11 mouse cellular contexts compared by ENCODE assay signal in the genomic region with DNA sequence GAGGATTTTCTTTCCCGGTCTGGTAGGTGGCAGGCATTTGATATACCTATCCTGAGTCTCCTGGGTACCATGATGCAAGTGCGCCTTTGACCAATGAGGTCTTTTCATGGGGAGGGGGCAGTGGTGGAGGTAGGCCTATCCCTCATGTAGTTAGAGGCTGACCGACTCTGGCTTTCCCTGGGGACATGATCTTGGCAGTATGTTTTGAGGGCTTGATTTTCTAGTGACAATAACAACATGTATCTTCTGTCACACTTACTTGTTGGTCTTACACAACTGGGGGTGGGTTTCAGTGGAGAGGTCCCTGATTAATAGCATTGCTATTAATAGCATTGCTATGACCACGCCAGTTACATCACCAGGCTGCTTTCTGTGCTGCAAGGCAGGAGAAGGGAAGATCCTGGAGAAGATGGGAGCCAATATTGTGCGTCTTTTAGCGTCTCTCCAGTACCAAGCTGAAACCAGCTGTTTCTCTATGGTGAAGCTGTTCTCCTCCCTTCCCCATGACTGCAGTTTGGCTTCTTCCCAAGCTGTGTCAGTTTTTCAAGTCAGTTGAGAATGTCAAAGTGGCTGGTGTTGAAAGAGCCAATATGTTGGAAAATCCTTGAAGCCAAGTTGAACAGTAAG.
A peak's percentile ranks its signal among the peaks of the same experiment; 100 is the strongest.
DNase-seq lines count a peak whose midpoint lies in the region; ATAC-seq lines count a peak whose summit lies in the region.
"Had no signal": no experiment of that assay in that cellular context is flagged by ENCODE, and none has a peak within 500 bp of the region (broad histone marks: within the 10 kb centered on the region; RNA-seq: fewer than 3 reads in every experiment).

No protein-coding gene starts in this region.

- no peaks in the 10 kb centered on the region for H3K9me3 ChIP-seq in hindbrain, embryonic 13.5 days
- no peaks in the 10 kb centered on the region for H3K9me3 ChIP-seq in hindbrain, embryonic 10.5 days
- H3K9me3 ChIP-seq in forebrain, embryonic 14.5 days (replicated peaks; ENCODE audit: control insufficient read depth, low read length): no peaks in the 10 kb centered on the region
- H3K9me3 ChIP-seq: hindbrain, embryonic 15.5 days; limb, embryonic 12.5 days; megakaryocyte, embryonic 14.5 days had no signal

- peaks cover 69% of the 10 kb centered on the region for H3K4me1 ChIP-seq in hindbrain, embryonic 13.5 days (replicated peaks)
- H3K4me1 ChIP-seq in hindbrain, embryonic 10.5 days (replicated peaks): peaks cover 31% of the 10 kb centered on the region
- peaks cover 56% of the 10 kb centered on the region for H3K4me1 ChIP-seq in forebrain, embryonic 14.5 days (ENCODE audit: control insufficient read depth, insufficient read depth, low read length)

- peak overlapping the region; percentile 31 for H3K27ac ChIP-seq in hindbrain, embryonic 13.5 days
- H3K27ac ChIP-seq in hindbrain, embryonic 10.5 days: no peak overlapping the region
- H3K27ac ChIP-seq in forebrain, embryonic 14.5 days (ENCODE audit: low read depth, low read length): 0 out of 2 replicates have a peak overlapping the region, but pooled peaks have one; percentile 15
- H3K27ac ChIP-seq: limb, embryonic 12.5 days had no signal

- no peaks in the 10 kb centered on the region for H3K36me3 ChIP-seq in hindbrain, embryonic 13.5 days
- no peaks in the 10 kb centered on the region for H3K36me3 ChIP-seq in hindbrain, embryonic 10.5 days
- H3K36me3 ChIP-seq in forebrain, embryonic 14.5 days (ENCODE audit: control insufficient read depth, insufficient read depth, low read length): no peaks in the 10 kb centered on the region
- H3K36me3 ChIP-seq: hindbrain, embryonic 15.5 days; limb, embryonic 12.5 days had no signal

- no peak overlapping the region for H3K9ac ChIP-seq in hindbrain, embryonic 13.5 days
- no peak overlapping the region for H3K9ac ChIP-seq in forebrain, embryonic 14.5 days (ENCODE audit: low read length)
- H3K9ac ChIP-seq: hindbrain, embryonic 15.5 days; limb, embryonic 12.5 days had no signal

- DNase-seq in hindbrain, embryonic 10.5 days (ENCODE audit: low spot score): no peak
- peak; percentile 66 for DNase-seq in adrenal gland, postnatal 36 days
- peak; percentile 79 for DNase-seq in forebrain, embryonic 14.5 days (ENCODE audit: low spot score)
- DNase-seq in lung, postnatal 25 days (ENCODE audit: low spot score): peak; percentile 73
- no peak for DNase-seq in thymus, postnatal 14 days
- DNase-seq in kidney, adult 8-10 months: no peak
- DNase-seq: thymus, postnatal 36 days had no signal

- WGBS in hindbrain, embryonic 13.5 days: 65% methylated on average over 6 of the region's 6 CpGs
- WGBS in hindbrain, embryonic 10.5 days: 91% methylated on average over 6 of the region's 6 CpGs
- WGBS in forebrain, embryonic 14.5 days: 78% methylated on average over 6 of the region's 6 CpGs

- no peak for ATAC-seq in hindbrain, embryonic 13.5 days (ENCODE audit: low FRiP score)
- 0 out of 2 replicates have a peak, but pooled peaks have one; percentile 11 for ATAC-seq in forebrain, embryonic 14.5 days

- H3K27me3 ChIP-seq in hindbrain, embryonic 13.5 days: no peaks in the 10 kb centered on the region
- H3K27me3 ChIP-seq in hindbrain, embryonic 10.5 days (ENCODE audit: insufficient read depth, poor library complexity, severe bottlenecking): no peaks in the 10 kb centered on the region
- H3K27me3 ChIP-seq in forebrain, embryonic 14.5 days (replicated peaks; ENCODE audit: control insufficient read depth, insufficient read depth, low read length): no peaks in the 10 kb centered on the region
- H3K27me3 ChIP-seq: hindbrain, embryonic 15.5 days; limb, embryonic 12.5 days; megakaryocyte, embryonic 14.5 days had no signal

- no peak overlapping the region for H3K4me3 ChIP-seq in hindbrain, embryonic 13.5 days
- H3K4me3 ChIP-seq in hindbrain, embryonic 10.5 days: no peak overlapping the region
- H3K4me3 ChIP-seq in forebrain, embryonic 14.5 days (ENCODE audit: low read depth, low read length): no peak overlapping the region
- H3K4me3 ChIP-seq: hindbrain, embryonic 15.5 days; limb, embryonic 12.5 days had no signal

- H3K4me2 ChIP-seq in hindbrain, embryonic 13.5 days: no peak overlapping the region
- no peak overlapping the region for H3K4me2 ChIP-seq in forebrain, embryonic 14.5 days (ENCODE audit: low read length)
- H3K4me2 ChIP-seq: hindbrain, embryonic 15.5 days; limb, embryonic 12.5 days had no signal

Comparison
In these comparisons a context has a peak if more than half of its experiments do, and no peak if none do; other contexts are left out.
1. DNase-seq: peak in adrenal gland, postnatal 36 days (2 of 2), forebrain, embryonic 14.5 days (single experiment) and lung, postnatal 25 days (single experiment); none in hindbrain, embryonic 10.5 days (single experiment), thymus, postnatal 14 days (single experiment) and kidney, adult 8-10 months (0 of 2).